Mouse (Mus musculus) right cerebral cortex, postnatal 36 days (tissue): ENCODE measurements around the gene Dgka.
"Not testable (repeated sequence)": the region's sequence is repeated elsewhere in the genome, so short reads cannot be mapped to it uniquely, and the experiment has no call there.

Source experiments
- DNase-seq, 2 experiments: peaks; one replicate each; pipeline ENCODE4 v3.0.0; 2022; ENCODE audit warnings: low spot score in 2 of 2, mixed read lengths in 1 of 2

Gene Dgka

GRCm38 (mm10) chr10:128731992-128732391, 12.7 kb downstream of the Dgka start:
- DNase-seq = no peak

- DNase-seq = peak in 1 of 2 experiments; percentile 22
These were observed 13.6 kb downstream of the Dgka start for GRCm38 (mm10) chr10:128731002-128731433.

GRCm38 (mm10) chr10:128728059-128728458, 16.6 kb downstream of the Dgka start:
- no peak for DNase-seq

GRCm38 (mm10) chr10:128725466-128725865, 19.2 kb downstream of the Dgka start:
- DNase-seq = not testable (repeated sequence)

GRCm38 (mm10) chr10:128715559-128716537, 28.8 kb downstream of the Dgka start:
- DNase-seq = no peak

- DNase-seq = not testable (repeated sequence)
These were observed 33.3 kb downstream of the Dgka start for GRCm38 (mm10) chr10:128711318-128711717.

GRCm38 (mm10) chr10:128705317-128705693, 39.4 kb downstream of the Dgka start:
- no peak for DNase-seq

- DNase-seq = peak; percentile 64 to 67
These were observed 40.0 kb downstream of the Dgka start, which contains the start of gene Cdk2 for GRCm38 (mm10) chr10:128704491-128705316. Gene Cdk2, minus strand, starts transcription at chr10:128705031.

- DNase-seq = no peak
These were observed 40.8 kb downstream of the Dgka start, which contains the start of gene Pmel for GRCm38 (mm10) chr10:128703895-128704294. Gene Pmel, plus strand, starts transcription at chr10:128704195.

GRCm38 (mm10) chr10:128702328-128703007, 42.2 kb downstream of the Dgka start:
- no peak for DNase-seq

GRCm38 (mm10) chr10:128700712-128701111, 43.9 kb downstream of the Dgka start:
- DNase-seq = no peak

- no peak for DNase-seq
These were observed 45.0 kb downstream of the Dgka start for GRCm38 (mm10) chr10:128699611-128700010.

- no peak for DNase-seq
These were observed 45.6 kb downstream of the Dgka start for GRCm38 (mm10) chr10:128699006-128699405.

GRCm38 (mm10) chr10:128697072-128697725, 47.5 kb downstream of the Dgka start:
- no peak for DNase-seq

- DNase-seq = peak; percentile 100
These were observed 48.5 kb downstream of the Dgka start, which contains the start of gene Rab5b for GRCm38 (mm10) chr10:128695992-128696807. Gene Rab5b, minus strand, starts transcription at chr10:128696264.

- no peak for DNase-seq
These were observed 49.2 kb downstream of the Dgka start for GRCm38 (mm10) chr10:128695411-128695991.

- no peak for DNase-seq
These were observed 70.1 kb downstream of the Dgka start for GRCm38 (mm10) chr10:128674469-128675008.

GRCm38 (mm10) chr10:128673763-128674468, 70.7 kb downstream of the Dgka start, which contains the start of gene Suox:
Gene Suox, minus strand, starts transcription at chr10:128674073.
- DNase-seq = peak; percentile 70 to 80

GRCm38 (mm10) chr10:128671148-128671547, 73.5 kb downstream of the Dgka start:
- no peak for DNase-seq
